Mouse (Mus musculus) heart, adult 8-10 months (tissue): ENCODE measurements around the gene Limch1. TPM values are rescaled to one million over a fixed set of nuclear protein-coding genes. Genes with fewer than 3 reads are reported as not detected.
A peak's percentile ranks its signal among the peaks of the same experiment; 100 is the strongest.

Source experiments
- DNase-seq: peaks from one replicate; pipeline ENCODE4 v3.0.0; 2022; ENCODE audit warnings: low spot score
- total RNA-seq, 4 experiments: library from RNA; stranded (reverse); gene quantifications; 2 replicates each; pipeline ENCODE4 v1.2.4; 2022

Gene Limch1
- total RNA-seq, 4 experiments from 2014 or later = 278 to 326 (median 303) TPM

DNA sequence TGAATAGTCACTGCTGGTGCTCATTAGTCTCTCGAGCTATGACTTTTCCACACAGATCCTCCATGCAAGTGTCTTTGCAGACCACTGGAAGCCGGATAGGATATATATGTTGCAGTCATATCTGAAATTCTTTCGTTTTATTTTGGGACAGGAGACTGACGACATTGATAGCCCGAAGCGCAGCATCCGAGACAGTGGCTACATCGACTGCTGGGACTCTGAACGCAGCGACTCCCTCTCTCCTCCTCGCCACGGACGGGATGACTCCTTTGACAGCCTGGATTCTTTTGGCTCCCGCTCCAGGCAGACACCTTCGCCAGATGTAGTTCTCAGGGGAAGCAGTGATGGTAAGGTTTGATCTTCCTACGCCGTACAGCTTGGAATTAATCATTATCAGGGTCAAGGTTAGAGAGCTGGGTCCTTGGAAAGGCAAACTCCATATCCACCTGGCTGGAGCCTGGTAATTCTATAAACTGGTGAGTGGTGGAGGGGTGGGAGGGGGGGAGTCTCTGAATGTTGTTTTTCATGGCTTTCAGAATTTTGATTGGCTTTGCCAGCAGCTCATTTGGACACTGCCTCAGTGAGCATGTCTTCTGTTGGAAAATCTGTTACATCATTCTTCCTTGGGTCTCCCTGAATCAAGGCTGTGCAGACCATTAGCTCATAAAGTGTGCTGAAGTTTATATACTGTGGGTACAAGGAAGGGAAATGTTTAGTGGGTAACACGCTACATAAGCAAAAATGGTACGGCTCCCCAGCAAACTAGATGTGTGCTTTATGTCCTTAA is 223.5 kb downstream of the Limch1 start:
- DNase-seq = no peak

DNA sequence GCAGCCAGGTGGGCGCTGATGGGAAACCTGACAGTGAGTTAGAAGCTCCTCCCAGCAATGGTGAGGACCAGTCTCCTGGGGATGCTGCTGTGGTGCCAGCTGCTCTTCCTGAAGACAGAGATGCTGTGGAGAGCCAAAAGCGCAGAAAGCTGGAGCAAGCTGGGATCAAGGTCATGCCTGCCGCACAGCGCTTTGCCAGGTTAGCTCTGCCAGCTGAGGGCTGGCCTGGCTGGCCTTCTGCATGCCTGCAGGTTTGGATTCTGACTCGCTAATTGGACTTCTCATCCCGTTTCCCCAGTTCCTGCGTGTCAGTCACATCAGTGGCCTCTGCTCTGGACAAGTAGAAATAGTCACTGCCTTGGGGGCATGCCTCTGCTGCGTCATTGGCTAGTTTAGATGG is 230.0 kb downstream of the Limch1 start:
- DNase-seq = peak; percentile 35

DNA sequence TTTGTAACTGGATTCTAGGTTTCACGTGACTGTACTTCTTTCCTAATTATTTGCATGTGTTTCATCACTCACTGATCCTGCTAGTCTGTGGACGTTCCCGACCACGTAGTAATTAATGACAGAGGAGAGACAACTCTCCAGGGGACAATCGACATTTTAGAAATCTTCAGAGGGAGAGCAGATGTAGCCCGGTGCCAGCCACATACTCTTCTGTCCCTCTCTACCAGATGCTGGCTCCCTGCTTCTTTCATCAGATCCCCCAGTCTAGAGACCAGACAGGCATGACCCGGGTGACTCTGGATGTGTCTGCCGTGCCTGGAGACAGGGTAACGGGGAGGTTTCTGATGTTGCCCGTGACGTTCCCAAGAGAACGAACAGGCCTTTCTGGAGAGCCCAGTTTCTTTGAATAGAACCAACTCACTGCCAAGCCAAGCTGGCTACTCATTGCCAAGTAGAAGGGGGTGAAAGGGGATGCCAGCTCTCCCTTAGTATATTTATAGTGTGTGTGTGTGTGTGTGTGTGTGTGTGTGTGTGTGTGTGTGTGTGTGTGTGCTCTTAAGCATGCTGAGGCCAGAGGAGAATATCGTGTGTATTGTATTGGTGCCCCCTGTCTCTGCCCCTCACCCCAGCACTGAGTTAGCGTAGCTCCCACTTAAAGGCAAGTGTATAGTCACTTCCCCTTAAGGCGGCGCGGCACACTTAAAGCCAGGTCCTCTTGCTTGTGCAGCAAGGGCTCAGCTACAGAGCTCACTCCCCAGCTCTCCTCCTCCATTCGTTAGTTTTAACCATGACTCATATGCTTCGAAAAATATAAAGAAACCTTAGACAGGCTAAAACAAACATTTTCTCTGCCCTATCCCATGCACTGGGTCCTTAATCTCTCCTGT is 233.9 kb downstream of the Limch1 start:
- peak; percentile 66 for DNase-seq

GRCm38 (mm10) chr5:66980862-66981261 is 235.2 kb downstream of the Limch1 start:
- DNase-seq = no peak

- no peak for DNase-seq
These were observed 237.5 kb downstream of the Limch1 start for GRCm38 (mm10) chr5:66983104-66983503.

DNA sequence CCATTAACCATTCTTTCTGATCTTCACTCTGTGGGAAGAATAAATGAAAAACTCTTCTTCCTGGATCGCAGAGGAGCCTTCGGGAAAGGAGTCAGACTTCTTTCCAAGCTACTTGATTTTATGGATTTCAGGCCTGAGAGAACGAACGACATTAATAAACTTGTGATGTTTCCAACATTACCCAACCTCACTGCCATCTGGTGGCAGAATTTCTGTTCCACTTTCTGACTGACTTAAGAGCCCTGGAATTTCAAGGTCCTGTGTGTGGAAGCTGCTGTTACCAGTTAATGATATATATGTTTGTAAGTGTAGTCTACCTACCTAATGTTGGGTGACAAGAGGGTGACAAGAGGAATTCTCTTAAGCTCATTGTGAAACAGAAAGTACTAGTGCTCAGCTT is 243.3 kb downstream of the Limch1 start:
- DNase-seq = no peak

DNA sequence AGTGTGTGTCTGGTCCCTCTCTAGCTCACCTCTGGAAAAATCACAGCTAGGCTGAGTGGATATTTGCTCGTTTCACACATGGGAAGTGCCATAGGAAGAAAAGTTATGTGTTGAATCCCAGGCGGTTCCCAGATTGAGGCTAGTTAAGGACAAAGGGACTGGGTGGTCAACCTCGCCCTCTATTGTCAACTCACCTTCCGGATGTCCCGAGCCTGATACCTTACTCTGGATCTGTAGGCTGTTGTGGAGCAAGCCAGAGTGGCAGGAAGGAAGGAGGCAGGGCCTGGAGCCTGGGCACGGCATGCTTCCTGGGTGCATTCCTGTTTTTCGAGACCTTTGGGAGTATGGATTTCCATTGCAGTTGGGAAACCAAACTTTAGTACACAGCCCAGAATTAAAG is 243.9 kb downstream of the Limch1 start:
- DNase-seq = no peak

DNA sequence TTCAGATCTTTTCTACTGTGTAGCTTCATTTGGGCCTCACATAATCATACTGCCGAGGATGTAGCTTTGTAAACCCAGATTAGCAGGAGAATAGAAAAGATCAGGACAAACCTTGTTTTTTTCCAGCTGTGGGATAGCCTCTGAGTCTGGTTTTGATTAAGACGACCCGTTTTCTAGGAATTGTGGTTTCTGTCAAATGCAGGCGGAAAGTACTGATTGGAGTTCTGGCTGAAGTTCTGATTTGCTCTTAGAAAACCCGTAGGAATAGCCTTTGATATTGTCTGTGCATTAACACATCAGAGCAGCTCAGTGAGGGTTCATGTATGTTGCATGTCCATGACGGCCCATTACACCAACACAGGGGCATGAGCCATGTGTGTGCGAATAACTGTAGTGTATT is 246.8 kb downstream of the Limch1 start:
- DNase-seq = no peak

DNA sequence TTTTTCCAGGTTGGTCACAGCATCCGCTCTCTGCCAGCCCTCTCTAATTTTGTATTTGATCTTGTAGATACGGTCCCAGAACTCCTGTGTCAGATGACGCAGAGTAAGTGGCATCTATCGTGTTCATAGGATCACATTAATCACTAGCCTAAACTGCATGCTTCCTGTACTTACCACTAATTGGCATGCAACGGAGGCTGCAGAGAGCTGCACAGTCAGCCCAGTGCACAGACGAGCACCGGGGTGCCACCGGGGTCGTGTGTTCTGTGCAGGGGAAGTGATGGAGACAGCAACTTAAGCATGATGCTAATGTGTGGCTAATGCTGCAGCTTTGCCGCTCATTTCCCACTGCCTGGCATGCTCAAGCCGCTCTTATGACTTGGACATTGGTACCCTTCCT is 247.4 kb downstream of the Limch1 start:
- no peak for DNase-seq

DNA sequence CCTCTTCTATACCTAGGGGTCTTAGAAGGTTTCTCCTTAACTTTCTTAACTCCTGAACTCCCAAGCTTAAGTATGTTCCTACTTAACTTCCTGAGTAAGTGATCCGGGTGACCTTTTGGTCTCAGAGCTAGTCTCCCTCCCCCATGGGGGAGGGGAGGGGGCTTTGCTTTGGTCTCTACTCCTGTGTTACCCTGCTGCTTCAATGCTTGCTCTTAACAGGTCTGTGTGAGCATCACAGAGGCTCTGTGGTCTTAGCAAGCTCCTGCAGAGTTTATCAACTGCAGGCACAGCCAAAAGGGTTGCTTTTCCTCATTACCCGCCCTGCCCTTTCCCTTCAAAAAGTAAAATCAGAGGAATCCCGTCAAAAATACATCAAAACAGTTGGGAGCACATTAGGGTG is 250.5 kb downstream of the Limch1 start:
- DNase-seq = no peak

GRCm38 (mm10) chr5:66996886-66997599 is 251.4 kb downstream of the Limch1 start:
- DNase-seq = no peak

- no peak for DNase-seq
These were observed 251.9 kb downstream of the Limch1 start for GRCm38 (mm10) chr5:66997600-66997930.

GRCm38 (mm10) chr5:66998341-66998740 is 252.7 kb downstream of the Limch1 start:
- no peak for DNase-seq

DNA sequence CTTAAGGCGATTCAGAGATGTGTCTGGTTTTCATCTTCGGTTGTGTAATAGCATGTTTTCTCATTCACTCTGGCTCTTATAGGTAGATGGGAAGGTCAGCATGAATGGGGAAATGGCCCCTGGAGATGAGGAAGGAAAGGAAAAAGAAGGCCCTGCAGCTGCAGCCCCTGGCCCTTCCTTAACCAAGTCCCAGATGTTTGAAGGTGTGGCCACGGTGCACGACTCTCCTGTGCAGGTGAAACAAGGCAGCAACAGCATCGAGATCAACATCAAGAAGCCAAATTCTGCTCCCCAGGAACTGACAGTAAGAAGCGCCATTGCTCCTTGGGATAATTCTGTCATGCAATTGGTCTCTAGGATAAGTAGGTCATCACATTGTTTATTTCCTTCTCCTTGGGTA is 256.7 kb downstream of the Limch1 start:
- DNase-seq = no peak

GRCm38 (mm10) chr5:67004619-67005018 is 259.0 kb downstream of the Limch1 start:
- no peak for DNase-seq

GRCm38 (mm10) chr5:67011043-67011870 is 265.6 kb downstream of the Limch1 start:
- peak; percentile 73 for DNase-seq

- no peak for DNase-seq
These were observed 266.4 kb downstream of the Limch1 start for GRCm38 (mm10) chr5:67011985-67012384.

- DNase-seq = no peak
These were observed 268.3 kb downstream of the Limch1 start for GRCm38 (mm10) chr5:67013926-67014325.

DNA sequence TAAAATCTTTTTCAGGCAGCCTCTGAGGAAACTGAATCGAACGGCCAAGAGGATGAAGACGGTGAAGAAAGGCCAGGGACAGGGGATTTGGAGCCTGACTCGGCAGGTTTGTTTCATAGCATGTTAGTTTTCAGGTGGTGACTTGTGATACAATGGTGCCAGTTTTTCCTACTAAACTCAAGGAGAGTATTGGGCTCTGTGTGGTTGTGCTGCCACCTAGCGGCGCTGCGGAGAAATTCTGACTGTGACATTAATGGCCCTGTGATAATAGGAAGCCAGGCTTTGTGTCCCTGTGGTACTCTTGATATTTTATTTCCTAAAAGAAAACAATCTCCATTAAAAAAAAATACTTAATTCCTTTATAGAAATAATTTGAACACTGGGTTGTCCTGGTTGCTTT is 270.8 kb downstream of the Limch1 start:
- peak; percentile 81 for DNase-seq

GRCm38 (mm10) chr5:67024459-67025050 is 278.9 kb downstream of the Limch1 start:
- DNase-seq = no peak

DNA sequence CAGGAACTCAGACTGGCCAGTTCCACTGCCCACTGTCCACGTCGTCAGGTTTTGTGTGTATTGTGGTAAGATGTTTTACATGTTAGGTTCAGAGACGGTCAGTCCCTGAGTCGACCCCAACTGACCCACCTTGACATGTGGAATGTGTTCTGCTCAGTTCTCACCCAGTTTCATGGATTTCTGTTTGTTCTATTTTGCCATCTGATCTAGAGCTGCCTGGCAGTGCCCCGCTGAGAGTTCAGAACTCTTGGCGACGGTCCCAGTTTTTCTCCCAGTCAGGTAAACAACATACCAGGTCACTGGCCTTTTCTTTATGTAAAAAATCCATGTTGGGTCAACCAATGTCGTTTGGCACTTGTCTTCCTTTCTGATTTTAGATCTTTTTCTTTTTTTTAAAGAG is 279.5 kb downstream of the Limch1 start:
- DNase-seq = no peak
